Mouse (Mus musculus) gastrocnemius, postnatal 10 days (tissue): ENCODE measurements around the gene Nup188. TPM values are rescaled to one million over a fixed set of nuclear protein-coding genes. Genes with fewer than 3 reads are reported as not detected.

Source experiments
- DNase-seq: peaks from one replicate; pipeline ENCODE4 v3.0.0; 2021; ENCODE audit warnings: mixed read lengths
- microRNA-seq, 2 experiments: library from miRNA; unstranded; fragments of <30 nt; microRNA quantifications; one replicate each; pipeline ENCODE4 v1.2.0; 2021
- total RNA-seq, 2 experiments: library from RNA; stranded (reverse); gene quantifications; 2 replicates each; pipeline ENCODE4 v1.2.3; 2021

Nup188 gene
- total RNA-seq, 2 experiments from 2014 or later: 15.9 to 18.1 TPM

GRCm38 (mm10) chr2:30386913-30387312 lies 100.7 kb downstream of the Nup188 start:
- no peak for DNase-seq

GRCm38 (mm10) chr2:30389000-30389399 lies 102.8 kb downstream of the Nup188 start:
- no peak for DNase-seq

- DNase-seq: peak; percentile 93
Measured at GRCm38 (mm10) chr2:30392114-30392576, 105.9 kb downstream of the Nup188 start, which contains the start of gene Dolpp1. Dolpp1 (plus strand) TSS chr2:30392254.

- peak; percentile 85 for DNase-seq
Measured at GRCm38 (mm10) chr2:30392577-30393369, 106.6 kb downstream of the Nup188 start.

- DNase-seq: no peak
Measured at GRCm38 (mm10) chr2:30393370-30393656, 107.1 kb downstream of the Nup188 start.

Small RNA genes within 50 kb of the gene (microRNA-seq; reads per million reads assigned to microRNA genes)
- gene Gm47292: 0 reads per million in 2 experiments

Other genes with a start within 250 kb of the Nup188 start
- gene Wdr34, start 237.5 kb upstream of the Nup188 start, total RNA-seq: 1 to 10 TPM; 4.7 to 5.4 TPM
- gene Set, start 229.0 kb upstream of the Nup188 start, total RNA-seq: 100 to 1,000 TPM; 128 to 134 TPM
- gene Pkn3, start 208.7 kb upstream of the Nup188 start, total RNA-seq: 1 to 10 TPM; 4.5 to 8.3 TPM
- gene Zdhhc12, start 192.7 kb upstream of the Nup188 start, total RNA-seq: 1 to 10 TPM; 3.4 to 4.2 TPM
- gene Zer1, start 161.8 kb upstream of the Nup188 start, total RNA-seq: 10 to 100 TPM; 18.9 to 21.7 TPM
- gene Tbc1d13, start 152.7 kb upstream of the Nup188 start, total RNA-seq: 10 to 100 TPM; 14.0 to 18.0 TPM
- gene Endog, start 114.9 kb upstream of the Nup188 start, total RNA-seq: 10 to 100 TPM; 31.1 to 36.6 TPM
- gene Spout1, start 107.9 kb upstream of the Nup188 start, total RNA-seq: 1 to 10 TPM; 7.4 to 7.6 TPM
- gene Kyat1, start 80.5 kb upstream of the Nup188 start, total RNA-seq: 10 to 100 TPM; 13.6 to 16.0 TPM
- 10 to 100 TPM; 21.2 to 22.1 TPM for gene Lrrc8a, start 48.7 kb upstream of the Nup188 start, total RNA-seq
- under 1 TPM; 0.42 to 0.86 TPM for gene Gm28035, start 45.8 kb upstream of the Nup188 start, total RNA-seq
- 10 to 100 TPM; 11.3 to 12.4 TPM for gene Phyhd1, start 20.2 kb upstream of the Nup188 start, total RNA-seq
- not detected for gene Gm28038, start 5.4 kb upstream of the Nup188 start, total RNA-seq
- 10 to 100 TPM; 17.3 to 18.3 TPM for gene Dolk, start 63 bp upstream of the Nup188 start, total RNA-seq
- 10 to 100 TPM; 32.2 to 37.9 TPM for gene Sh3glb2, start 72.9 kb downstream of the Nup188 start, total RNA-seq
- gene Miga2, start 77.8 kb downstream of the Nup188 start, total RNA-seq: 10 to 100 TPM; 19.4 to 31.1 TPM
- 10 to 100 TPM; 10.9 to 14.3 TPM for gene Dolpp1, start 105.9 kb downstream of the Nup188 start, total RNA-seq
- 100 to 1,000 TPM; 228 to 262 TPM for gene Crat, start 129.4 kb downstream of the Nup188 start, total RNA-seq
- gene Ptpa, start 129.6 kb downstream of the Nup188 start, total RNA-seq: 100 to 1,000 TPM in 1 of 2 experiments, 10 to 100 TPM in 1; 95.1 to 101 TPM
- 1 to 10 TPM; 4.8 to 7.4 TPM for gene Ier5l, start 187.8 kb downstream of the Nup188 start, total RNA-seq